Mouse (Mus musculus) spleen, postnatal 4 days (tissue): ENCODE results near the gene Muc13.
A peak's percentile ranks its signal among the peaks of the same experiment; 100 is the strongest.

Experiments
- DNase-seq, 2 experiments: peaks; one replicate each; pipeline ENCODE4 v3.0.0; 2022; ENCODE audit warnings: low spot score in 2 of 2

The Muc13 gene

GRCm38 (mm10) chr16:33824603-33825002 is 30.8 kb downstream of the Muc13 start:
- DNase-seq, result no peak

- DNase-seq, result no peak
Observed at GRCm38 (mm10) chr16:33828496-33828895, 34.7 kb downstream of the Muc13 start.

DNA sequence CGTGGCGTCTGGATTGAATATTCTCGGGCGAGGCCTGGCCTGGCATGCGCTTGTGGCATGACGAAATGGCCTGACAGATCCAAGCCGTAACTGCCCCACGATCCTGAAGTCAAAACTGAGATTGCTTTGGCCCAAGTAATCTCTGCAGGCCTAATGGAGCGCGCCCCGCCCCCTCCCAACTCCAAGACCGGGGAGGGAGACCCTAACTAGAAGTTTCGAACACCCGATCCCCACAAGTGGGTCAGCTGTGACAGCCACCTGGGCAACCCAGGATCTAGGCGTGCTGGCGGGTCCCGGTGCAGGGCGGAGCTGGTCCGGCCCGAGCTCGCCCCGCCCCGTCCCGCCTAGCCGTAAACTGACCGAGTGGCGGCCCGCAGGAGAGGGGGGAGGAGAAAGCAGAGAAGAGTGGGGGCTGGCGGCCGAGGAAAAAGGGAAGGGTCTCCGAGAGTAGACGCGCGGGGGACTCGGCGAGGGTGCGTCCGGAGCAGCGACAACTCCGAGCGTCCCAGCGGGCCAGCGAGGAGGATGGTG is 35.5 kb downstream of the Muc13 start, which contains the start of gene Itgb5:
TSS of gene Itgb5 (plus strand) at position 365 of the 531 bp plus-strand sequence.
- DNase-seq, result no peak

DNA sequence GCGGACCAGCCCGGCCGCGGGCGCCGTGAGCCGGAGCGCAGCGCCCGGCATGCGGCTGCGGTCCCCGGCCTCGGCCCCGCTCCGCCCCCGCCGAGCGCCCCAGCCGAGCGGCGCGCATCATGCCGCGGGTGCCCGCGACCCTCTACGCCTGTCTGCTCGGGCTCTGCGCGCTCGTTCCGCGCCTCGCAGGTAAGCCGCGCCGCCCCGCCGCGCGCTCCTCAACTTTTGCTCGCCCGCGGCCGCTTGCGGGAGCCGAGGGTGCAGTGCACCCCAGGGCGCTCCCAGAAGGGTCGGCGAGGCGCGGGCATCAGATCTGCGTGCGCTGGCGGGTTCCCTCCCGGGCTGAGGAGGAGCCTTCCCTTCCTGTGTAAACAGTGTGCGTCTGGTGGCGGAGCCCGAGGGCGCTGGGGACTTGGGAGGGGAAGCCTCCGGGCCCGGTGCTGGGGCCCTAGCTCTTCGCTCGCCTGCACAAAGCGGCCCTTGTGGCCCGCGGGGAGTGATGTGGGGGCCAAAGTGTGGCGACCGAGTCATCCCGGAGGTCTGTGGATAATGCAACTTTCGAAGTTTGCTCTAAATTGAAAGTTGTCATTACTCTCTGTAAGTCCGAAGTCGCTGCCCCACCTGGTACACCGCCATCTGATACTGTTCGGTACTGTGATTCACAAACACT is 36.1 kb downstream of the Muc13 start:
- peak in 1 of 2 experiments; percentile 71 for DNase-seq

DNA sequence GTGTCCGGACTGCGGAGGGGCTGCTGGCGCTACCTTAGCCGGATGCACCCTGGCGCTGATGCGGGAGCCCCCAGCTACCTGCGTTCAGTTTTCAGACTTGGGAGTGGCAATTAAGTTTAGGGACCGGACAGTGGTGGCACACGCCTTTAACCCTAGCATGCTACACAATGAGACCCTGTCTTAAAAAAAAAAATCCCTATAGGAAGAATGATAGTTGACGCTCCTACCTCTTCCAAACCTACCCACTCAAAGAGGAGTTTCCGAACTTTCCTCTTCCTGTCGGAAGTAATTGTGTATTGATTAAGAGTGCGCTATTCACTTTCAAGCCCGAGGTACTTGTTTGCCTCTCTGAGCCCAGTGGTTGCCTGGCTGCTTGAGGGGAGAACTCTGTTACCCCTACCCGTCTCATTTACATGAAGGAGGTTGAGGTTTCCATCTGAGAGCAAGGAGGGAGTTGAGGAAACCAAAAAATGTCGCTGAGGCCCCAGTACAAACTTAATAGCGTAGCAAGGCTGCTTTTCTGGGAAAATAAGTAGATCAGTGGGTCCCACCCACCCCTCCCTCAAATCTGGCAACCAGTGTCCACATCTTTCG is 36.8 kb downstream of the Muc13 start:
- DNase-seq, result no peak

DNA sequence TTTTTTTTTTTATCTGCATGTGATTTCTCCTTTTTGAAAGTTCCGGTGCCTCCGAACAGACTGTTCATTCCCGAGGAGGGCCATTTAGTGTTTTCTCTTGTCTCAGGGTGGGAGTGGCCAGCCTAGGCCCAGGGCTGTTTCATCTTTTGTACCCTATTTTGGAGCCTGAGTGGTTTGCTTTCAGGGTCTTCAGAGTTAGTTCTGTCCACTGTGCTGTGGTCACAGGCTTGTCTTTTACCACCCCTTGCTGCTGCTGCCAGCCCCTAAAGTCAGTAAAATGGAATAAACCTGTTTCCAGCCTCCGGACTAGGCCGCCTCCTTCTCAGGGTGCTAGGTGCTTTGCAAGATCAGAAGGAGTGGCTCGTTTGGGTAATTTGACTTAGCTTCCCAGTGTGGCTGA is 38.2 kb downstream of the Muc13 start:
- no peak for DNase-seq

DNA sequence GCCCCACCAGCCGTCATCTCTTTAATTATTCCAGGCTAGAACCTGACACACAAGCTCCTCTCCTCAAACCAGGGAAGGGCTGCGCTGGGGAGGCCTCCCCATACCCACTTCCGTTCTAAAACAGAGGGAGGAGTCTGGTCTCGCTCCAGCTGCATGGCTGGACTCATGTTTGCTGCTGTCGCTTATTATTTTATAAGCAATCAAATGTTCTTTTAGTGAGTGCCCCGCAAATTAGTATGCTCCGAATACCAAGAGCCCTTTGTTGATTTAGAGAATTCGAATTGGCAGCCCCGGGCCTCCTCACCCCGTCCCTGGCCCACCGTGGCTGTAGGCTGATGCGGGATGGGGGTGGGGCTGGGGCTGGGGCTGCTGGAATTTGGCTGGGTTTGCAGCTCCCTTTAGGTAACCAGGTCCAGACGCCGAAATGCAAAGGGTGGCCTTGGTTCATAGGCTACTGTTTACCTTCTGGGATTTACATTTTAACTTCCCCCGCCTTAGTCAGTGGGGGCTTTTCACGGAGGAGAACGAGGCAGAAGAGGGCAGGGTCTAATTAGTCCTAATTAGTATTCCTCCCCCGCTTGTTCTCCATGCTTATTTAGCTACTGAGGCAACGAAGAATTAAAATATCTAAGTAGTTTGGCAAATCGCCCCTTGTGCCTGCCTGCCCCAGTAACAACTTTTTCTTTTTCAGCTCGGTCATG is 39.0 kb downstream of the Muc13 start:
- DNase-seq, result no peak

GRCm38 (mm10) chr16:33833429-33833753 is 39.6 kb downstream of the Muc13 start:
- no peak for DNase-seq

GRCm38 (mm10) chr16:33833781-33834482 is 40.1 kb downstream of the Muc13 start:
- no peak for DNase-seq

DNA sequence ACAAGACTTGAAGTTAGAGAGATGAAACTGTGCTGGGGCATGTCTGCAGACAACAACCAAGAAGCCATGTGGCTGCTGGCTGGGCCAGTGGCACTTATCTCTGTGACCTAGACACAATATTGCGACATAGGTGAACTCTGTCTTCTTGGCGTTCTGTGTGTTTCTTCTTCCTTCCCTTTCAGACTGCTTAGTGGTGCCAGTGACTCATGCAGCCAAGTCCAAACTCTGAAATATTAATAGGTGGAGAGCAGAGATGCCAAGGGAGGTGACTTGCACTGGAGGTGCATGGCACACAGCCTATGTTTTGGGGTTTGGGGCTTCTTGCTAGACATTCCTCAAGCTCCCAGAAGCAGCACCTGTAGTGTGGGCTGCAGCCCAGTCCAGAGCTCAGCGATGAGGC is 42.8 kb downstream of the Muc13 start:
- DNase-seq, result no peak

- no peak for DNase-seq
Observed at GRCm38 (mm10) chr16:33837191-33837590, 43.4 kb downstream of the Muc13 start.

GRCm38 (mm10) chr16:33840616-33841015 is 46.8 kb downstream of the Muc13 start:
- no peak for DNase-seq

- DNase-seq, result no peak
Observed at GRCm38 (mm10) chr16:33842081-33842880, 48.4 kb downstream of the Muc13 start.

GRCm38 (mm10) chr16:33844150-33844611 is 50.3 kb downstream of the Muc13 start:
- DNase-seq, result no peak

- DNase-seq, result no peak
Observed at GRCm38 (mm10) chr16:33844866-33845265, 51.0 kb downstream of the Muc13 start.

DNA sequence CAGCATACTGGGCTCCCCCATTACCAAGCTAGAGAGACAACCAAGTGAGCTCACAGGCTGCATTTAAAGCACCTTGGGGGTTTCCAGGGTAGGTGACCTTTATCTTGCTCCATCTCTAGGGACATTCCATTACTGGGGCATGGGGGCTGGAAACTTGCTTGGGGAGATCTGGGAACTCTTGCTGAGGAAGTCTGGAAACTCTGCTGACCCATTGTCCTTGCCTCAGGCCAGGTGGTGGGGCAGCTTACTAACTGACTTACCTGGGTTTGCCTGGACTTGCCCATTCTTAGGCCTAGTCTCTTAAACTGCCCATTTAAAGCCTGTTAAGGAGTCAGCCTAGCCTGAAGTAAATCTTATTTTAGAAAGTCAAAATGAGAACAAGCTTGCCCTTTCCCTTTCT is 59.4 kb downstream of the Muc13 start:
- DNase-seq, result no peak

GRCm38 (mm10) chr16:33858766-33859165 is 64.9 kb downstream of the Muc13 start:
- DNase-seq, result no peak

GRCm38 (mm10) chr16:33859380-33859779 is 65.5 kb downstream of the Muc13 start:
- no peak for DNase-seq

DNA sequence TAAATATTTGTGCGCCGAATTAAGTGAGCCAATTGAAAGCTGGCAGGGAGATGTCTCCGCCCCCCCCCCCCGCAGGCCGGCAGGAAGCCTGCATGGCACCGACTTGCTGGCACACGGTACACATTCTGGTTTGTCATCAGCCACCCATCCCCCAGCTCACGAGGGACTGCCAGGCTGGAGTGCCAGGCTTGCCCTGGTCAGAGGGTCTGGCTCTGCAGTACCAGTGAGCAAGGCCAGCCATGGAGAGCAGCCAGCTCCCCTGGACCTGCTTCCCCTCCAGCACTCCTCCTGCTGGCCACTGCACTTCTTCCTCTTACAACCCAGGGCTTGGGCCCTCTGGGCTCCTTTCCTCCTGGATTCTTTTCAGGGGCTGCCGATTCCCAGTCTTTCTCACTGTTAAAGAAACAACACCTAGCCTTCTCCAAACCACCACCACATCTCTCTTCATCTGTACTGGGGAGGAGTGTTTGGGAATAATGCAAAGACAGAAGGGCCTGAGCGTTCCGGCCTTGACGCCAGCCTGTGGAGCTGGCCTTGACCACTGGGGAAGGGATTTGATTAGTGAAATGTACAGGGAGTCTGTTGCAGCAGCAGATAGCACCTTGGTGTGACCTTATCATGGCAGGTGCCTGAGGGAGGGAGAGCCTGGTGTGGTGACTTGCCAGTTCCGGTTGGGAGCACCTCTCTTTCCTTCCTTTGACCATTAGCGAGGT is 66.3 kb downstream of the Muc13 start:
- DNase-seq, result no peak

DNA sequence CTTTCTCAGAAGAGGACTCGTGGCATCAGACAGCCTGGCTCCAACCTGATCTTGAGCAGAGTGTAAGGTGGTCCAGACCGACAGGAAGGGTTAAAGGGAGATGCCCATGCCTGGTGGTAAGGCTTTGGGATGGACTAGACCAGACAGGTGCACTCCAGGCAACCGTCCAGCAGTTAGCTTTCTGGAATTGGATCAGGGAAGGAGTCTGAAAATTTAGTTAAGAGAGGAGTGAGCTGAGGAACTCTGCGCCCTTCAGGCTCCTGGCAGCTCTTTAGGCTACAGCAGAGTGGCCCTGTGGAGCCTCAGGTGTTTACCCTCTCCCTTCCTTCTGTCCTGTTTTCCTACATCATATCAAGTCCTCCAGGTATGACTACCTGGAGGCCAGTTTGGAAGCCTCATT is 68.6 kb downstream of the Muc13 start:
- DNase-seq, result no peak
